Mouse (Mus musculus): ENCODE results near the gene Olfr523.

GRCm38 (mm10) chr7:140190435-140190834, 17.4 kb downstream of the Olfr523 start:
- TF ChIP-seq EP300 (optimal IDR thresholded peaks at IDR 0.05) (no peak), CTCF (IDR thresholded peaks at IDR 0.05; ENCODE audit: low read depth) (no peak)
